28 mouse cellular contexts compared by ENCODE assay signal in genomic region chr15:82433621-82434020, GRCm38 (mm10). TPM values are rescaled to one million over a fixed set of nuclear protein-coding genes. Genes with fewer than 3 reads are reported as not detected.
DNase-seq lines count a peak whose midpoint lies in the region; ATAC-seq and TF ChIP-seq lines count a peak whose summit lies in the region.
"Had no signal": no experiment of that assay in that cellular context is flagged by ENCODE, and none has a peak within 500 bp of the region (broad histone marks: within the 10 kb centered on the region; RNA-seq: fewer than 3 reads in every experiment).

No protein-coding gene starts in this region.

- H3K36me3 ChIP-seq in kidney, adult 2 months (ENCODE audit: control insufficient read depth, insufficient read depth, low read length), result no peaks in the 10 kb centered on the region
- no peaks in the 10 kb centered on the region for H3K36me3 ChIP-seq in megakaryocyte, embryonic 14.5 days (replicated peaks; ENCODE audit: low read length)
- H3K36me3 ChIP-seq: embryonic facial prominence, embryonic 10.5 days; embryonic facial prominence, embryonic 12.5 days; forebrain, embryonic 15.5 days; G1E had no signal

- H3K9me3 ChIP-seq in megakaryocyte, embryonic 14.5 days, result peaks cover 35% of the 10 kb centered on the region

- WGBS in kidney, adult 2 months, result 96% methylated on average over 3 of the region's 3 CpGs

- peak; percentile 75 for DNase-seq in heart, adult 11 months
- no peak for DNase-seq in heart, adult 9 months (ENCODE audit: low spot score in 2 of 2)
- DNase-seq in kidney, adult 18-20 months, result peak; percentile 0
- no peak for DNase-seq in kidney, adult 2 months
- DNase-seq: adrenal gland, adult 8-10 months; adrenal gland, postnatal 14 days; adrenal gland, postnatal 36 days; B cell, adult 2 months; cerebellum, adult 11-12 months; cerebellum, adult 2 months; cerebellum, adult 9-10 months; cerebellum, postnatal 10 days; cerebellum, postnatal 25 days had no signal

- H3K4me3 ChIP-seq in kidney, adult 2 months (ENCODE audit: insufficient read depth, low read depth, low read length), result no peak overlapping the region
- H3K4me3 ChIP-seq in megakaryocyte, embryonic 14.5 days (replicated peaks), result peak overlapping the region; percentile 38
- H3K4me3 ChIP-seq: embryonic facial prominence, embryonic 10.5 days; embryonic facial prominence, embryonic 12.5 days; forebrain, embryonic 13.5 days; forebrain, embryonic 15.5 days had no signal

- no peak for TF ChIP-seq CTCF in kidney, adult 2 months (conservative IDR thresholded peaks at IDR 0.05; ENCODE audit: insufficient read depth, insufficient read length, low read depth, low read length)

- no peaks in the 10 kb centered on the region for H3K4me1 ChIP-seq in kidney, adult 2 months (ENCODE audit: control insufficient read depth, insufficient read depth, low read length)
- H3K4me1 ChIP-seq in megakaryocyte, embryonic 14.5 days, result no peaks in the 10 kb centered on the region; the same call in 1 of the 2 replicates
- H3K4me1 ChIP-seq: embryonic facial prominence, embryonic 10.5 days; embryonic facial prominence, embryonic 12.5 days; forebrain, embryonic 13.5 days; forebrain, embryonic 15.5 days had no signal

- H3K27me3 ChIP-seq in kidney, adult 2 months (replicated peaks; ENCODE audit: control insufficient read depth, insufficient read depth, low read length), result no peaks in the 10 kb centered on the region
- peaks cover 5% of the 10 kb centered on the region for H3K27me3 ChIP-seq in megakaryocyte, embryonic 14.5 days (replicated peaks)
- H3K27me3 ChIP-seq: embryonic facial prominence, embryonic 12.5 days; forebrain, embryonic 13.5 days; forebrain, embryonic 15.5 days had no signal

- H3K27ac ChIP-seq in kidney, adult 2 months (ENCODE audit: insufficient read depth, low read depth, low read length), result no peak overlapping the region
- H3K27ac ChIP-seq: embryonic facial prominence, embryonic 10.5 days; embryonic facial prominence, embryonic 12.5 days; forebrain, embryonic 13.5 days; forebrain, embryonic 15.5 days had no signal

- ATAC-seq in megakaryocyte, adult 5-6 weeks (ENCODE audit: poor library complexity, severe bottlenecking), result no peak
- ATAC-seq: activated CD4-positive, CD25-positive, alpha-beta regulatory T cell, adult 4 months; CD4-positive, CD25-positive, alpha-beta regulatory T cell, adult 4 months; forebrain, embryonic 13.5 days; forebrain, embryonic 15.5 days; Patski had no signal

- no peak for TF ChIP-seq POLR2A in kidney, adult 2 months (IDR thresholded peaks at IDR 0.05; ENCODE audit: low read depth, low read length)

RNA-seq across cellular contexts. Expression of gene Cyp2d9, which starts 0.4 kb away (rescaled TPM):
- 29.6 and 49.9 TPM in 2 replicates for polyA plus RNA-seq in kidney, adult 2 months (2012; rRNA removed)
- not detected in 2 replicates for polyA plus RNA-seq in megakaryocyte, embryonic 14.5 days (2012; ENCODE audit: insufficient read depth, low replicate concordance)
- not detected in 2 replicates for total RNA-seq in megakaryocyte, adult 5-6 weeks (2015)
- not detected in 2 replicates for total RNA-seq in megakaryocyte, adult 5-6 weeks (2017)
- total RNA-seq: adrenal gland, adult 18-20 months; CH12.LX had no signal
- polyA plus RNA-seq: activated CD4-positive, CD25-positive, alpha-beta regulatory T cell, adult 4 months; CD4-positive, CD25-positive, alpha-beta regulatory T cell, adult 4 months; cerebellum, adult 2 months; cortical plate, adult 2 months; embryonic facial prominence, embryonic 10.5 days; embryonic facial prominence, embryonic 12.5 days; embryonic facial prominence, embryonic 14.5 days; forebrain, embryonic 11.5 days; forebrain, embryonic 13.5 days; forebrain, embryonic 15.5 days; G1E; Patski had no signal

RNA-seq across cellular contexts. Expression of gene Cyp2d10, which starts 26.6 kb away (rescaled TPM):
- 0.22 and 0.33 TPM in 2 replicates for polyA plus RNA-seq in kidney, adult 2 months (2012; rRNA removed)
- not detected in 2 replicates for polyA plus RNA-seq in megakaryocyte, embryonic 14.5 days (2012; ENCODE audit: insufficient read depth, low replicate concordance)
- not detected in 2 replicates for total RNA-seq in megakaryocyte, adult 5-6 weeks (2015)
- not detected in 2 replicates for total RNA-seq in megakaryocyte, adult 5-6 weeks (2017)
- total RNA-seq: adrenal gland, adult 18-20 months; CH12.LX had no signal
- polyA plus RNA-seq: activated CD4-positive, CD25-positive, alpha-beta regulatory T cell, adult 4 months; CD4-positive, CD25-positive, alpha-beta regulatory T cell, adult 4 months; cerebellum, adult 2 months; cortical plate, adult 2 months; embryonic facial prominence, embryonic 10.5 days; embryonic facial prominence, embryonic 12.5 days; embryonic facial prominence, embryonic 14.5 days; forebrain, embryonic 11.5 days; forebrain, embryonic 13.5 days; forebrain, embryonic 15.5 days; G1E had no signal

RNA-seq across cellular contexts. Expression of gene Cyp2d11, which starts 39.8 kb away (rescaled TPM):
- polyA plus RNA-seq in kidney, adult 2 months (2012; rRNA removed), result not detected in 2 replicates
- not detected in 2 replicates for polyA plus RNA-seq in megakaryocyte, embryonic 14.5 days (2012; ENCODE audit: insufficient read depth, low replicate concordance)
- total RNA-seq in megakaryocyte, adult 5-6 weeks (2015), result not detected in 2 replicates
- total RNA-seq in megakaryocyte, adult 5-6 weeks (2017), result not detected in 2 replicates
- total RNA-seq: adrenal gland, postnatal 14 days; adrenal gland, postnatal 36 days; CH12.LX; G1E had no signal
- polyA plus RNA-seq: activated CD4-positive, CD25-positive, alpha-beta regulatory T cell, adult 4 months; CD4-positive, CD25-positive, alpha-beta regulatory T cell, adult 4 months; cerebellum, adult 2 months; cortical plate, adult 2 months; embryonic facial prominence, embryonic 10.5 days; embryonic facial prominence, embryonic 12.5 days; embryonic facial prominence, embryonic 14.5 days; forebrain, embryonic 11.5 days; forebrain, embryonic 13.5 days; forebrain, embryonic 15.5 days; G1E; Patski had no signal

RNA-seq across cellular contexts. Expression of gene Cyp2d22, which starts 53.6 kb away (rescaled TPM):
- polyA plus RNA-seq in kidney, adult 2 months (2012; rRNA removed), result 60.9 and 74.8 TPM in 2 replicates
- polyA plus RNA-seq in megakaryocyte, embryonic 14.5 days (2012; ENCODE audit: insufficient read depth, low replicate concordance), result 0.13 TPM in 1 of 2 replicates, not detected in the other
- total RNA-seq in megakaryocyte, adult 5-6 weeks (2015), result 0.39 TPM in 1 of 2 replicates, not detected in the other
- total RNA-seq in megakaryocyte, adult 5-6 weeks (2017), result 0.37 TPM in 1 of 2 replicates, not detected in the other
- polyA plus RNA-seq: G1E had no signal

Comparison
In these comparisons a context has a peak if more than half of its experiments do, and no peak if none do; other contexts are left out.
1. DNase-seq: peak in heart, adult 11 months (single experiment) and kidney, adult 18-20 months (single experiment); none in heart, adult 9 months (0 of 2) and kidney, adult 2 months (single experiment).
2. RNA of gene Cyp2d9, which starts 0.4 kb away (polyA plus RNA-seq): 29.6 to 49.9 TPM in kidney, adult 2 months; not detected in megakaryocyte, embryonic 14.5 days; every median in the first group is over 10 times any median in the second.